Mouse (Mus musculus) layer of hippocampus, postnatal 25 days (tissue): ENCODE data around the gene Tatdn3. TPM values are rescaled to one million over a fixed set of nuclear protein-coding genes. Genes with fewer than 3 reads are reported as not detected.
A peak's percentile ranks its signal among the peaks of the same experiment; 100 is the strongest.
"Not testable (repeated sequence)": the region's sequence is repeated elsewhere in the genome, so short reads cannot be mapped to it uniquely, and the experiment has no call there.

ENCODE experiments used
- DNase-seq, 2 experiments: peaks; one replicate each; pipeline ENCODE4 v3.0.0; 2022; ENCODE audit warnings: mixed read lengths in 2 of 2, low spot score in 1 of 2; ENCODE audit errors: extremely low spot score in 1 of 2
- total RNA-seq, 2 experiments: library from RNA; stranded (reverse); gene quantifications; 2 replicates each; pipeline ENCODE4 v1.2.3; 2021

Gene Tatdn3
- total RNA-seq, 2 experiments from 2014 or later = 24.0 to 44.7 TPM

GRCm38 (mm10) chr1:191036554-191037334 lies 26.0 kb downstream of the Tatdn3 start, which contains the start of gene Spata45:
Spata45 (plus strand) TSS chr1:191036639.
- DNase-seq = no peak

- DNase-seq = no peak
Observed at GRCm38 (mm10) chr1:191035649-191036048, 27.1 kb downstream of the Tatdn3 start.

- not testable (repeated sequence) for DNase-seq
Observed at GRCm38 (mm10) chr1:191030922-191031425, 31.8 kb downstream of the Tatdn3 start.

- no peak for DNase-seq
Observed at GRCm38 (mm10) chr1:191030182-191030581, 32.5 kb downstream of the Tatdn3 start.

DNA sequence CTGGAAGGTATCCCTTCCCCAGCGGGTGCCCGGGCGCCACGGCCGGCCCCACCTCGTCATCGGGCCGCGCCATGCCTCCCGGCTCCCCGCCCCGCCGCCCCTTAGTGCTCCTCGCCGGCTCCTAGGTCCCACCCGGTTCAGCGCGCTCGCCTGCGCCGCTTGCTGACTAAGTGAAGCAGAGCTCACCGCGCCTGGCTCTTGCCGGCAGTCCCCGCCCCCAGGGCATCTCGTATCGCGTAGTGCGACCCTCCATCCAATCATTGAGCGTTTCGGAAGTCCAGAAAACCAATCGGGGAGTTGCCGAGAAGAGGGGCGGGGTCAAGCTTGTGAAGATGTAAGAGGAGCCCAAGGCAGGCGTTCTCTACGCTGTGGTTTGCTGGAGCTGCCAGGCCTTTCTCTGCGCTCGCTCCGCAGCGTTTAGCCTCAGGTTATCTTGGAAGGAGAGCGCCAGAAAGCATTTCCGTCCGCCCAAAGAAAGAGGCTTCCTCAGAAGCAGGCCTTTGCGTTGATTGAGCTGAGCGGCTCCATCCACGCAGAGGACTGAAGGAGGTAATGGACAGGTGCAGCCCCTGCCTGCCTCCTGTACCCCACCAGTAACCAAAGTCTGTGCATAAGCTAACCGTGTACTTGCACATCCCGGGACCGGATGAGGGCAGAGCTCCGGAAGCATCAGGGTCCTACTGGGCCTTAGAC lies 36.6 kb downstream of the Tatdn3 start, which contains the start of gene Flvcr1:
Flvcr1 (minus strand) TSS at position 138 of the 693 bp plus-strand sequence.
- DNase-seq = peak; percentile 94 to 97

DNA sequence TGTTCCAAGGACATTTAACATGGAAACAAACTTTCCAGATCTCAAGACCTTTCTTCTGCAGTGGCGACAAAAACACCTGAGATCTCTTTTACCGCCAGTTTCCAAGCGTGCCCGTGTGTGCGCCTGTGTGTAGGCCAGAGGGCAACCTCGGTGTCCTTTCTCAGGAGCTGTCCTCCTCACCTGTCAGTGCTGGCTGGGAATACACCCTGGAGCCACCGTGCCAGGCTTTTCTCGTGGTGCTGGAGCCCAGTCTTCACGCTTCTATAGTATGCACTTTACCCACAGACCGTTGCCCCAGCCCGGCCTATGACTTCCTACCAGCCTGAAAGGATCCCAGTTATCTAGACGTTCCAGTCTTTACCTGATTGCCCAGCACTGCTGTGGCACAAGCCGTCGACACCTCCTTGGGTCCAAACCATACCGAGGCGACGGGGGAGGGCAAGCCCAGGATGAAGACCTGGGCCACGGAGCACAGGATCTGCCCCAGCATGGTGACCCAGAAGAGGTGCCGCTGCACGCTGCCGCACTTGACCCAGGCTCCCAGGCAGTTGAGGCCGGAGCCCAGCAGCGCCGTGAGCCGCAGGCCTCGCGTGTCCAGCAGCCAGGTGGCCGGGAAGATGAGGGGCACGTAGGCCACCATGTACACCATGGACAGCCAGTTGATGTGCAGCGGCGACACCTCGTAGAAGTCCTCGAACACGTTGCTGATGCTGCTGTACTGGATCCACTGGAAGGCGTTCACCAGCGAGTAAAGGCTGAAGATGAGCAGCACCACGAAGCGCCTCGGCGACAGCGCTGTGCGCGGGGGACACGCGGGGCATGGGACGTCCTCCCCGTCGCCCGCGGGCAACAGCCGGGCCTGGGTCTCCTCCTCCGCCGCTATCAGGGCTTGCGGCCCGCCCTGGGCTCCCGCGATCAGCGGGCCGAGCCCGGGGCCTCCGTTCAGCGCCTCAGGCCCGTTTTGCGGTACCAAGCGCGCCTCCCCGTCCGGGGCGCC lies 37.4 kb downstream of the Tatdn3 start:
- DNase-seq = peak in 1 of 2 experiments; percentile 33

- DNase-seq = not testable (repeated sequence)
Observed at GRCm38 (mm10) chr1:191023806-191024205, 38.9 kb downstream of the Tatdn3 start.

GRCm38 (mm10) chr1:191023140-191023539 lies 39.6 kb downstream of the Tatdn3 start:
- no peak for DNase-seq

DNA sequence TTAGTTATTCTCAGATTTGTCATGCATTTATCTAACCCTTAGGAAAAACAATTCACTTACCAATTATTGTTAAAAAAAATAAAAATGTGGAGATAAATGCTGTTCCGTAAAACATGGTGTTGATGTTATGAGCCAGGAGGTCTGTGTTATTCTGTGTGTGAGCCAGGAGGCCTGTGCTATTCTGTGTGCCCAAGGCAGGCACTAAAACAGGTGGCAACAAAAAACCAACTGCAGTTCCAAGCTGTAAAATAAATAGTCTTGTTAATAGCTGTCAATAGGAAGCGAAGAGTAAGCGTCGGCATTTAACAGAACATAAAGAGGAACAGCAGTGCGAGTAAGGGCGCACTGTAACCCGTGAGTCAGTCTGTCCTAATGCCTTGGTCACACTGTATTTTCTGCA lies 41.7 kb downstream of the Tatdn3 start:
- no peak for DNase-seq

GRCm38 (mm10) chr1:191020217-191020924 lies 42.4 kb downstream of the Tatdn3 start:
- DNase-seq = no peak

DNA sequence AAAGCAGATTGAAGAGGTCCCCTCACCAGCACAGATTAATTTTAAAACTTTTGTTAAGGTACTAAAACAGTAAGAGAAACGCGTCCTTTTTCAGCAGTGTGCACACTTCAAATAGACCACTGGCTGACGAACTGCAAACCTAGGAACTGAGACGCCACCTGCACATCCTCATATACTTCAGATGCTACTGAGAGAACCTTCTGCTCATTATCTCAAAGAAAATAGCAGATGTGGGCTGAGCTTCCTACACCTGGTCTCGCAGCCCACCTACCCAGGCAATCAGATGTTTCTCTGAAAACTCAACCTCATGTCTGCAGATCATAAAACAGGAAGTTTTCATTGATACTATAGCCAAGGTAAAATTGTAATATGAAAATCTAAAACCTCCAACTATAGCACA lies 42.9 kb downstream of the Tatdn3 start:
- no peak for DNase-seq

GRCm38 (mm10) chr1:191014271-191014670 lies 48.5 kb downstream of the Tatdn3 start:
- no peak for DNase-seq

- DNase-seq = no peak
Observed at GRCm38 (mm10) chr1:191008707-191009106, 54.0 kb downstream of the Tatdn3 start.

GRCm38 (mm10) chr1:191002201-191002600 lies 60.5 kb downstream of the Tatdn3 start:
- DNase-seq = no peak

GRCm38 (mm10) chr1:191000686-191001085 lies 62.0 kb downstream of the Tatdn3 start:
- DNase-seq = no peak

GRCm38 (mm10) chr1:190998027-190998426 lies 64.7 kb downstream of the Tatdn3 start:
- DNase-seq = no peak

DNA sequence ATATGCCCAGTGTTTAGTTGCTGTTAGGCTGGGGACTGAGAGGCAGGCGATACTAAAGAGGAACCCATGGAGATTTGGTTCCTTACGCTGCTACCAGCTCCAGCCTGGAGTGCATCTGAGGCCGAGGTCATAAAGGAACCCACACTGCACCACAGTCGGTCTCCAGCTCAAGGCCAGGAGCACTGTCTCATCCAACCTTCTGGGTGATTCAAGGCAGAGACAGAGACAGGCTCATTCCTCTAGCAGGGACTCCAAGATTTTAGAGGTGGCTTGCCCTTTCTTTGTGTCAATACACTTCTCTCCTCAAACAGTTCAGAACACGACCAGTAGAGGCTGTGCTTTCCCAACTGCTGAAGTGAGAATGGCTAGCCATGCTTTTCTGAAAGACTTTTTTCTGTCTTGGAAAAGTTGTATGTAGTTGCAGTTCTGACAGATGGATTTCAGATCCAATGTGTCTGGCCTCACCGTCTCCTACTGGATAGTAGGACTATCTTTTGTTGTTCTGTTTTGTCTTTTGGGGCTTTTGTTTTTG lies 66.3 kb downstream of the Tatdn3 start:
- no peak for DNase-seq
